Mouse (Mus musculus) B cell, adult 2 months (primary cell): ENCODE measurements around the gene Cad.

Experiments
- DNase-seq, 2 experiments: peaks; one replicate each; pipeline ENCODE4 v3.0.0; 2022

The Cad gene

GRCm38 (mm10) chr5:31071059-31071458 lies 16.5 kb downstream of the Cad start:
- DNase-seq = no peak

GRCm38 (mm10) chr5:31071821-31072220 lies 17.2 kb downstream of the Cad start:
- DNase-seq = no peak

- no peak for DNase-seq
These were observed 18.6 kb downstream of the Cad start for GRCm38 (mm10) chr5:31073176-31073575.

- DNase-seq = no peak
These were observed 21.8 kb downstream of the Cad start for GRCm38 (mm10) chr5:31076346-31076745.

- DNase-seq = no peak
These were observed 25.6 kb downstream of the Cad start for GRCm38 (mm10) chr5:31080059-31080794.

GRCm38 (mm10) chr5:31080795-31081164 lies 26.2 kb downstream of the Cad start:
- no peak for DNase-seq

- DNase-seq = peak; percentile 61 to 67
These were observed 26.8 kb downstream of the Cad start for GRCm38 (mm10) chr5:31081386-31081785.

GRCm38 (mm10) chr5:31082355-31082754 lies 27.8 kb downstream of the Cad start:
- peak; percentile 82 to 85 for DNase-seq

GRCm38 (mm10) chr5:31082935-31083625 lies 28.5 kb downstream of the Cad start:
- DNase-seq = peak; percentile 30 to 37

GRCm38 (mm10) chr5:31083949-31084348 lies 29.4 kb downstream of the Cad start:
- peak; percentile 48 to 58 for DNase-seq

- no peak for DNase-seq
These were observed 32.0 kb downstream of the Cad start for GRCm38 (mm10) chr5:31086606-31087005.

GRCm38 (mm10) chr5:31087131-31087530 lies 32.6 kb downstream of the Cad start:
- no peak for DNase-seq

- peak in 1 of 2 experiments; percentile 37 for DNase-seq
These were observed 37.8 kb downstream of the Cad start for GRCm38 (mm10) chr5:31092231-31092975.

- peak; percentile 48 to 58 for DNase-seq
These were observed 38.8 kb downstream of the Cad start for GRCm38 (mm10) chr5:31093151-31094041.

- DNase-seq = peak; percentile 33 to 42
These were observed 39.7 kb downstream of the Cad start for GRCm38 (mm10) chr5:31094100-31094798.

- DNase-seq = peak; percentile 90 to 92
These were observed 40.5 kb downstream of the Cad start for GRCm38 (mm10) chr5:31094799-31095691.

GRCm38 (mm10) chr5:31095711-31096480 lies 41.3 kb downstream of the Cad start:
- DNase-seq = no peak

GRCm38 (mm10) chr5:31105814-31106335 lies 51.3 kb downstream of the Cad start, which contains the start of gene Dnajc5g:
Dnajc5g (plus strand) TSS chr5:31106285.
- no peak for DNase-seq

GRCm38 (mm10) chr5:31108000-31108490 lies 53.5 kb downstream of the Cad start, which contains the start of gene Slc30a3:
Slc30a3 (minus strand) TSS chr5:31108237.
- DNase-seq = no peak
